Mouse (Mus musculus): ENCODE data around the gene Plekhh1. TPM values are rescaled to one million over a fixed set of nuclear protein-coding genes. Genes with fewer than 3 reads are reported as not detected.
"Not testable (repeated sequence)": the region's sequence is repeated elsewhere in the genome, so short reads cannot be mapped to it uniquely, and the experiment has no call there.

Plekhh1 gene
- polyA plus RNA-seq, 1 experiment from 2014 or later = 2.3 TPM

GRCm38 (mm10) chr12:79002978-79003377 lies 26.0 kb upstream of the Plekhh1 start:
- ATAC-seq (ENCODE audit: extremely low read depth, insufficient number of reproducible peaks, low FRiP score, low TSS enrichment) = no peak
- 86% methylated on average over 3 of the region's 3 CpGs for WGBS
- peaks cover 41% of the 10 kb centered on the region for H3K27me3 ChIP-seq (replicated peaks)

GRCm38 (mm10) chr12:79005456-79005855 lies 23.5 kb upstream of the Plekhh1 start:
- no peak overlapping the region for H3K9ac ChIP-seq
- ATAC-seq (ENCODE audit: extremely low read depth, insufficient number of reproducible peaks, low FRiP score, low TSS enrichment) = no peak
- WGBS = 73% methylated on average over 5 of the region's 5 CpGs

More at GRCm38 (mm10) chr12:79002978-79003377, 26.0 kb upstream of the Plekhh1 start:
- no peak overlapping the region for H3K27ac ChIP-seq (replicated peaks)
- no peak overlapping the region for H3K9ac ChIP-seq
- no peaks in the 10 kb centered on the region for H3K9me3 ChIP-seq
- no peak overlapping the region for H3K4me3 ChIP-seq
- H3K4me2 ChIP-seq = no peak overlapping the region
- H3K4me1 ChIP-seq = peaks cover 9% of the 10 kb centered on the region
- no peaks in the 10 kb centered on the region for H3K36me3 ChIP-seq

GRCm38 (mm10) chr12:79006076-79006475 lies 22.9 kb upstream of the Plekhh1 start:
- peak overlapping the region; percentile 95 for H3K4me2 ChIP-seq
- no peaks in the 10 kb centered on the region for H3K36me3 ChIP-seq
- ATAC-seq (ENCODE audit: extremely low read depth, insufficient number of reproducible peaks, low FRiP score, low TSS enrichment) = no peak
- 35% methylated on average over 9 of the region's 9 CpGs for WGBS
- peaks cover 15% of the 10 kb centered on the region for H3K4me1 ChIP-seq
- H3K9ac ChIP-seq = peak overlapping the region; percentile 89
- no peaks in the 10 kb centered on the region for H3K9me3 ChIP-seq
- peaks cover 42% of the 10 kb centered on the region for H3K27me3 ChIP-seq (replicated peaks)
- H3K27ac ChIP-seq (replicated peaks) = no peak overlapping the region
- H3K4me3 ChIP-seq = peak overlapping the region; percentile 97

More at GRCm38 (mm10) chr12:79005456-79005855, 23.5 kb upstream of the Plekhh1 start:
- no peak overlapping the region for H3K4me2 ChIP-seq
- H3K4me1 ChIP-seq = peaks cover 9% of the 10 kb centered on the region
- peaks cover 42% of the 10 kb centered on the region for H3K27me3 ChIP-seq (replicated peaks)
- no peak overlapping the region for H3K4me3 ChIP-seq
- no peak overlapping the region for H3K27ac ChIP-seq (replicated peaks)
- no peaks in the 10 kb centered on the region for H3K36me3 ChIP-seq
- no peaks in the 10 kb centered on the region for H3K9me3 ChIP-seq

- Histone ChIP-seq H3K4me3 (peak overlapping the region; percentile 97), H3K27ac (replicated peaks) (no peak overlapping the region), H3K36me3 (no peaks in the 10 kb centered on the region), H3K4me1 (peaks cover 19% of the 10 kb centered on the region), H3K9me3 (no peaks in the 10 kb centered on the region), H3K9ac (peak overlapping the region; percentile 89), H3K27me3 (replicated peaks) (peaks cover 42% of the 10 kb centered on the region), H3K4me2 (peak overlapping the region; percentile 95)
- under 1% methylated on average over 46 of the region's 53 CpGs for WGBS
- ATAC-seq (ENCODE audit: extremely low read depth, insufficient number of reproducible peaks, low FRiP score, low TSS enrichment) = no peak
Measured at GRCm38 (mm10) chr12:79006478-79007125, 22.4 kb upstream of the Plekhh1 start.

- no peaks in the 10 kb centered on the region for H3K9me3 ChIP-seq
Measured at GRCm38 (mm10) chr12:79007126-79007753, 21.7 kb upstream of the Plekhh1 start, which contains the start of gene Tmem229b. Gene Tmem229b (minus strand): TSS chr12:79007627.

GRCm38 (mm10) chr12:79010569-79010968 lies 18.4 kb upstream of the Plekhh1 start:
- Histone ChIP-seq H3K27me3 (replicated peaks) (peaks cover 15% of the 10 kb centered on the region), H3K4me3 (no peak overlapping the region), H3K4me2 (no peak overlapping the region), H3K27ac (replicated peaks) (no peak overlapping the region), H3K9me3 (no peaks in the 10 kb centered on the region), H3K4me1 (peaks cover 19% of the 10 kb centered on the region), H3K36me3 (no peaks in the 10 kb centered on the region), H3K9ac (no peak overlapping the region)
- ATAC-seq (ENCODE audit: extremely low read depth, insufficient number of reproducible peaks, low FRiP score, low TSS enrichment) = no peak
- 39% methylated on average over 3 of the region's 3 CpGs for WGBS

More at GRCm38 (mm10) chr12:79007126-79007753, 21.7 kb upstream of the Plekhh1 start, which contains the start of gene Tmem229b:
- Histone ChIP-seq H3K27me3 (replicated peaks) (peaks cover 42% of the 10 kb centered on the region), H3K9ac (peak within 1 kb of the TSS; percentile 89), H3K4me2 (peak within 1 kb of the TSS; percentile 95), H3K27ac (replicated peaks) (no peak within 1 kb of the TSS), H3K4me3 (peak within 1 kb of the TSS; percentile 97), H3K36me3 (no peaks in the 10 kb centered on the region), H3K4me1 (peaks cover 19% of the 10 kb centered on the region)
- peak; percentile 68; the same call in 1 of the 2 replicates for ATAC-seq (ENCODE audit: extremely low read depth, insufficient number of reproducible peaks, low FRiP score, low TSS enrichment)
- WGBS = 4% methylated on average over 45 of the region's 49 CpGs

- H3K4me3 ChIP-seq = no peak overlapping the region
- 46% methylated on average over 5 of the region's 5 CpGs for WGBS
- no peak overlapping the region for H3K4me2 ChIP-seq
- peaks cover 8% of the 10 kb centered on the region; the same call in 1 of the 2 replicates for H3K4me1 ChIP-seq
- no peak for ATAC-seq (ENCODE audit: extremely low read depth, insufficient number of reproducible peaks, low FRiP score, low TSS enrichment)
- no peaks in the 10 kb centered on the region for H3K36me3 ChIP-seq
- no peak overlapping the region for H3K27ac ChIP-seq (replicated peaks)
- 0 out of 2 replicates have a peak, but pooled peaks cover 6% of the 10 kb centered on the region for H3K27me3 ChIP-seq (replicated peaks)
- H3K9me3 ChIP-seq = no peaks in the 10 kb centered on the region
- H3K9ac ChIP-seq = no peak overlapping the region
Measured at GRCm38 (mm10) chr12:79016109-79016508, 12.9 kb upstream of the Plekhh1 start.

- Histone ChIP-seq H3K36me3 (no peaks in the 10 kb centered on the region), H3K27me3 (replicated peaks) (0 out of 2 replicates have a peak, but pooled peaks cover 6% of the 10 kb centered on the region), H3K27ac (replicated peaks) (no peak overlapping the region), H3K4me3 (no peak overlapping the region), H3K9ac (no peak overlapping the region), H3K4me2 (no peak overlapping the region), H3K9me3 (no peaks in the 10 kb centered on the region), H3K4me1 (0 out of 2 replicates have a peak, but pooled peaks cover 5% of the 10 kb centered on the region)
- WGBS = 63% methylated on average over 4 of the region's 4 CpGs
- no peak for ATAC-seq (ENCODE audit: extremely low read depth, insufficient number of reproducible peaks, low FRiP score, low TSS enrichment)
Measured at GRCm38 (mm10) chr12:79017994-79018399, 11.0 kb upstream of the Plekhh1 start.

GRCm38 (mm10) chr12:79021902-79022301 lies 7.1 kb upstream of the Plekhh1 start:
- 0 out of 2 replicates have a peak, but pooled peaks cover 5% of the 10 kb centered on the region for H3K4me1 ChIP-seq
- no peak overlapping the region for H3K9ac ChIP-seq
- H3K4me3 ChIP-seq = no peak overlapping the region
- peaks cover 16% of the 10 kb centered on the region for H3K27me3 ChIP-seq (replicated peaks)
- no peak overlapping the region for H3K4me2 ChIP-seq
- no peaks in the 10 kb centered on the region for H3K9me3 ChIP-seq
- H3K36me3 ChIP-seq = no peaks in the 10 kb centered on the region
- WGBS = 77% methylated on average over 1 of the region's 1 CpGs
- ATAC-seq (ENCODE audit: extremely low read depth, insufficient number of reproducible peaks, low FRiP score, low TSS enrichment) = no peak
- no peak overlapping the region for H3K27ac ChIP-seq (replicated peaks)

GRCm38 (mm10) chr12:79022882-79023281 lies 6.1 kb upstream of the Plekhh1 start:
- ATAC-seq (ENCODE audit: extremely low read depth, insufficient number of reproducible peaks, low FRiP score, low TSS enrichment) = no peak

GRCm38 (mm10) chr12:79027526-79027925 lies 1.4 kb upstream of the Plekhh1 start:
- not testable (repeated sequence) for H3K36me3 ChIP-seq; H3K9me3 ChIP-seq; H3K27ac ChIP-seq (replicated peaks); H3K9ac ChIP-seq; ATAC-seq (ENCODE audit: extremely low read depth, insufficient number of reproducible peaks, low FRiP score, low TSS enrichment); H3K4me2 ChIP-seq; H3K4me1 ChIP-seq; H3K4me3 ChIP-seq
- 87% methylated on average over 8 of the region's 8 CpGs for WGBS
- H3K27me3 ChIP-seq (replicated peaks) = peaks cover 20% of the 10 kb centered on the region

More at GRCm38 (mm10) chr12:79022882-79023281, 6.1 kb upstream of the Plekhh1 start:
- Histone ChIP-seq H3K4me1 (0 out of 2 replicates have a peak, but pooled peaks cover 5% of the 10 kb centered on the region), H3K27me3 (replicated peaks) (peaks cover 16% of the 10 kb centered on the region), H3K9ac (no peak overlapping the region), H3K4me2 (no peak overlapping the region), H3K36me3 (no peaks in the 10 kb centered on the region), H3K27ac (replicated peaks) (no peak overlapping the region), H3K9me3 (no peaks in the 10 kb centered on the region), H3K4me3 (no peak overlapping the region)
- WGBS = 8% methylated on average over 3 of the region's 3 CpGs
